Mouse (Mus musculus) midbrain, postnatal 0 days (tissue): ENCODE results near the gene Scaf1. TPM values are rescaled to one million over a fixed set of nuclear protein-coding genes. Genes with fewer than 3 reads are reported as not detected.

Experiments used
- ATAC-seq: fragments of 200-750 bp; cut with Nextera tagmentation; 2 replicates; pipeline ENCODE4 v1.8.0; 2017; ENCODE audit warnings: moderate number of reproducible peaks, mild to moderate bottlenecking, moderate TSS enrichment, moderate library complexity; ENCODE audit not compliant: low FRiP score
- DNase-seq: peaks from one replicate; pipeline ENCODE4 v3.0.0-alpha.2; 2015; ENCODE audit warnings: low spot score
- H3K27ac ChIP-seq: fragments of 300-500 bp; sonication (generic); 2 replicates; pipeline ENCODE4 v1.5.1; 2014; ENCODE audit warnings: low read depth, mild to moderate bottlenecking, low read length, mixed read lengths
- H3K27me3 ChIP-seq: fragments of 300-500 bp; sonication (generic); 2 replicates; pipeline ENCODE4 v1.6.1; 2014; ENCODE audit warnings: low read length, control low read depth, mixed read lengths; ENCODE audit not compliant: insufficient read depth
- H3K36me3 ChIP-seq: fragments of 300-500 bp; sonication (generic); 2 replicates; pipeline ENCODE4 v1.6.1; 2014; ENCODE audit warnings: low read length, control low read depth, mixed read lengths; ENCODE audit not compliant: insufficient read depth
- H3K4me1 ChIP-seq: fragments of 300-500 bp; sonication (generic); 2 replicates; pipeline ENCODE4 v1.6.1; 2014; ENCODE audit warnings: mild to moderate bottlenecking, control low read depth, antibody characterized with exemption, low read length, mixed read lengths; ENCODE audit not compliant: insufficient read depth
- H3K4me2 ChIP-seq: fragments of 300-500 bp; sonication (generic); 2 replicates; pipeline ENCODE4 v1.6.1; 2014; ENCODE audit warnings: low read depth, mild to moderate bottlenecking, low read length, mixed read lengths; ENCODE audit not compliant: poor library complexity, severe bottlenecking
- H3K4me3 ChIP-seq: fragments of 300-500 bp; sonication (generic); 2 replicates; pipeline ENCODE4 v1.5.1; 2014; ENCODE audit warnings: low read depth, mild to moderate bottlenecking, low read length, moderate library complexity
- H3K9ac ChIP-seq: fragments of 300-500 bp; sonication (generic); replicated peaks from 2 replicates; pipeline ENCODE4 v1.6.1; 2014; ENCODE audit warnings: mild to moderate bottlenecking, low read length, moderate library complexity, mixed read lengths; ENCODE audit not compliant: poor library complexity, severe bottlenecking
- H3K9me3 ChIP-seq: fragments of 300-500 bp; sonication (generic); 2 replicates; pipeline ENCODE4 v1.6.1; 2016; ENCODE audit warnings: low read length, control low read depth
- CTCF ChIP-seq: IDR thresholded peaks from 2 replicates; pipeline ENCODE4 v1.5.1; 2016; ENCODE audit warnings: antibody characterized with exemption, mild to moderate bottlenecking
- WGBS: fragments of 180-500 bp; shearing (Covaris S2); extraction: QIAGEN DNeasy Blood & Tissue Kit; methylation state at CpG from one replicate; pipeline ENCODE4 v1.1.7; 2014; 5-methylcytosine and 5-hydroxymethylcytosine counted together
- polyA plus RNA-seq: library from polyadenylated mRNA; unstranded; fragments of >200 nt; fragmentation: Nextera tagmentation; extraction: Ambion mirVana; gene quantifications from 2 replicates; pipeline ENCODE4 v1.2.1, GENCODE M21; 2015
- total RNA-seq: library from RNA; depleted of rRNA; stranded (reverse); fragments of >200 nt; gene quantifications from 2 replicates; pipeline ENCODE4 v1.2.3, GENCODE M21; 2014; rRNA removed

Gene Scaf1
- 86.5 and 90.9 TPM in 2 replicates for total RNA-seq
- 49.0 and 53.3 TPM in 2 replicates for polyA plus RNA-seq

GRCm38 (mm10) chr7:45015957-45016612 is at the start of gene Scaf1:
Gene Scaf1, minus strand, starts transcription at chr7:45016363.
- peaks cover 10% of the 10 kb centered on the region; the same call in 1 of the 2 replicates for H3K4me1 ChIP-seq
- 1% methylated on average over 66 of the region's 69 CpGs for WGBS
- peaks cover 23% of the 10 kb centered on the region for H3K36me3 ChIP-seq
- H3K4me3 ChIP-seq = peak within 1 kb of the TSS; percentile 84
- no peak for TF ChIP-seq CTCF
- peak within 1 kb of the TSS; percentile 80 for H3K27ac ChIP-seq
- peak within 1 kb of the TSS; percentile 96 for H3K9ac ChIP-seq
- H3K9me3 ChIP-seq = no peaks in the 10 kb centered on the region
- DNase-seq = peak; percentile 100
- ATAC-seq = peak; percentile 96
- peak within 1 kb of the TSS; percentile 93 for H3K4me2 ChIP-seq
- H3K27me3 ChIP-seq = no peaks in the 10 kb centered on the region

GRCm38 (mm10) chr7:45062239-45062835 is 46.2 kb upstream of the Scaf1 start, which contains the start of the genes Nosip and Prrg2:
Gene Nosip, plus strand, starts transcription at chr7:45062429.
Gene Prrg2, minus strand, starts transcription at chr7:45062677.
- H3K4me1 ChIP-seq = peaks cover 18% of the 10 kb centered on the region; the same call in 1 of the 2 replicates
- no peaks in the 10 kb centered on the region for H3K9me3 ChIP-seq
- peak within 1 kb of the TSS; percentile 50 for H3K4me2 ChIP-seq
- TF ChIP-seq CTCF = peak; percentile 63
- peak within 1 kb of the TSS; percentile 91 for H3K27ac ChIP-seq
- no peaks in the 10 kb centered on the region for H3K27me3 ChIP-seq
- WGBS = under 1% methylated on average over 31 of the region's 31 CpGs
- H3K4me3 ChIP-seq = peak within 1 kb of the TSS; percentile 60
- DNase-seq (peak; percentile 99), ATAC-seq (peak; percentile 82)
- peak within 1 kb of the TSS; percentile 65 for H3K9ac ChIP-seq
- H3K36me3 ChIP-seq = no peaks in the 10 kb centered on the region

GRCm38 (mm10) chr7:45061532-45062075 is 45.4 kb upstream of the Scaf1 start:
- peak overlapping the region; percentile 50 for H3K4me2 ChIP-seq
- H3K4me3 ChIP-seq = peak overlapping the region; percentile 60; the same call in 1 of the 2 replicates
- no peak for TF ChIP-seq CTCF
- no peaks in the 10 kb centered on the region for H3K36me3 ChIP-seq
- ATAC-seq (no peak), DNase-seq (no peak)
- peak overlapping the region; percentile 91; the same call in 1 of the 2 replicates for H3K27ac ChIP-seq
- peaks cover 18% of the 10 kb centered on the region; the same call in 1 of the 2 replicates for H3K4me1 ChIP-seq
- H3K9ac ChIP-seq = peak overlapping the region; percentile 65; the same call in 1 of the 2 replicates
- WGBS = 21% methylated on average over 11 of the region's 11 CpGs
- no peaks in the 10 kb centered on the region for H3K9me3 ChIP-seq
- H3K27me3 ChIP-seq = no peaks in the 10 kb centered on the region

- peaks cover 18% of the 10 kb centered on the region; the same call in 1 of the 2 replicates for H3K4me1 ChIP-seq
- H3K27ac ChIP-seq = no peak overlapping the region
- no peak overlapping the region for H3K9ac ChIP-seq
- no peak for DNase-seq
- H3K4me2 ChIP-seq = no peak overlapping the region
- H3K9me3 ChIP-seq = no peaks in the 10 kb centered on the region
- no peaks in the 10 kb centered on the region for H3K36me3 ChIP-seq
- no peak overlapping the region for H3K4me3 ChIP-seq
- no peaks in the 10 kb centered on the region for H3K27me3 ChIP-seq
- WGBS = 95% methylated on average over 6 of the region's 6 CpGs
- no peak for TF ChIP-seq CTCF
- no peak for ATAC-seq
These were observed 44.5 kb upstream of the Scaf1 start for GRCm38 (mm10) chr7:45060632-45061122.

- DNase-seq (peak; percentile 70), ATAC-seq (peak; percentile 54)
- no peak for TF ChIP-seq CTCF
- Histone ChIP-seq H3K4me3 (no peak overlapping the region), H3K9ac (peak overlapping the region; percentile 33; the same call in 1 of the 2 replicates), H3K4me1 (peaks cover 18% of the 10 kb centered on the region; the same call in 1 of the 2 replicates), H3K27me3 (no peaks in the 10 kb centered on the region), H3K27ac (peak overlapping the region; percentile 87), H3K9me3 (no peaks in the 10 kb centered on the region), H3K4me2 (0 out of 2 replicates have a peak overlapping the region, but pooled peaks have one; percentile 6), H3K36me3 (no peaks in the 10 kb centered on the region)
- 72% methylated on average over 10 of the region's 10 CpGs for WGBS
These were observed 42.7 kb upstream of the Scaf1 start for GRCm38 (mm10) chr7:45058607-45059571.
